In genomic region chr11:76436009-76436408, GRCm38 (mm10) we compare ENCODE assay signal across 9 mouse cellular contexts. TPM values are rescaled to one million over a fixed set of nuclear protein-coding genes. Genes with fewer than 3 reads are reported as not detected.
A peak's percentile ranks its signal among the peaks of the same experiment; 100 is the strongest.
DNase-seq lines count a peak whose midpoint lies in the region; ATAC-seq and TF ChIP-seq lines count a peak whose summit lies in the region.
"Had no signal": no experiment of that assay in that cellular context is flagged by ENCODE, and none has a peak within 500 bp of the region (broad histone marks: within the 10 kb centered on the region; RNA-seq: fewer than 3 reads in every experiment).

No protein-coding gene starts in this region.

- 73% methylated on average over 5 of the region's 5 CpGs for WGBS in lung, embryonic 16.5 days
- 80% methylated on average over 5 of the region's 5 CpGs for WGBS in small intestine, adult 2 months

- H3K27me3 ChIP-seq in lung, embryonic 16.5 days (ENCODE audit: control insufficient read depth, insufficient read depth, low read depth, low read length), result no peaks in the 10 kb centered on the region
- H3K27me3 ChIP-seq in small intestine, adult 2 months (ENCODE audit: control insufficient read depth, insufficient read depth, low read length), result no peaks in the 10 kb centered on the region

- no peak for TF ChIP-seq POLR2A in small intestine, adult 2 months (IDR thresholded peaks at IDR 0.05; ENCODE audit: low read depth, low read length)

- H3K27ac ChIP-seq in lung, embryonic 16.5 days (ENCODE audit: low read length), result no peak overlapping the region; the same call in 1 of the 2 replicates
- H3K27ac ChIP-seq in small intestine, adult 2 months (ENCODE audit: insufficient read depth, low read depth, low read length), result peak overlapping the region; percentile 64; the same call in 1 of the 2 replicates
- H3K27ac ChIP-seq: macrophage had no signal

- peak; percentile 60 to 62 for DNase-seq in cerebellum, postnatal 14 days
- DNase-seq in cerebellum, adult 18-20 months, result no peak
- DNase-seq in lung, adult 18-20 months, result no peak
- DNase-seq in heart, postnatal 36 days, result peak; percentile 52 to 55
- no peak for DNase-seq in B cell, adult 2 months

- H3K4me1 ChIP-seq in lung, embryonic 16.5 days (replicated peaks; ENCODE audit: control insufficient read depth, insufficient read depth, low read length), result peaks cover 16% of the 10 kb centered on the region
- H3K4me1 ChIP-seq in small intestine, adult 2 months (ENCODE audit: control insufficient read depth, insufficient read depth, insufficient read length, low read length), result no peaks in the 10 kb centered on the region

- H3K36me3 ChIP-seq in lung, embryonic 16.5 days (ENCODE audit: control insufficient read depth, insufficient read depth, low read length), result no peaks in the 10 kb centered on the region; the same call in 1 of the 2 replicates
- peaks cover 64% of the 10 kb centered on the region for H3K36me3 ChIP-seq in small intestine, adult 2 months (ENCODE audit: control insufficient read depth, insufficient read depth, low read length)

- no peak overlapping the region for H3K9ac ChIP-seq in lung, embryonic 16.5 days (ENCODE audit: low read length)

- no peak for ATAC-seq in lung, embryonic 16.5 days (ENCODE audit: low read depth)
- no peak for ATAC-seq in monocyte, adult 5-6 weeks (replicated peaks; ENCODE audit: insufficient number of reproducible peaks, low FRiP score, low TSS enrichment, poor library complexity, severe bottlenecking)

- no peaks in the 10 kb centered on the region for H3K9me3 ChIP-seq in lung, embryonic 16.5 days (ENCODE audit: control insufficient read depth, low read length)

- TF ChIP-seq CTCF in small intestine, adult 2 months (IDR thresholded peaks at IDR 0.05; ENCODE audit: extremely low read depth, insufficient read length, insufficient replicate concordance, low read depth, low read length), result no peak

- H3K4me3 ChIP-seq in lung, embryonic 16.5 days (ENCODE audit: low read length), result peak overlapping the region; percentile 49
- H3K4me3 ChIP-seq in small intestine, adult 2 months (ENCODE audit: low read depth, low read length), result peak overlapping the region; percentile 63

- intact Hi-C loops in heart, postnatal 36 days (cut with DNase I), result no loop called here

- peak overlapping the region; percentile 10; the same call in 1 of the 2 replicates for H3K4me2 ChIP-seq in lung, embryonic 16.5 days (ENCODE audit: low read depth, low read length)

RNA-seq across cellular contexts. Expression of gene Timm22, which starts 29.3 kb away (rescaled TPM):
- polyA plus RNA-seq in lung, embryonic 16.5 days (2015; fragmentation: Nextera tagmentation; extraction: Ambion mirVana), result 97.3 and 98.8 TPM in 2 replicates
- total RNA-seq in heart, postnatal 36 days (2021), result 10 to 100 TPM; 42.4 to 55.2 TPM
- 8.9 and 10.3 TPM in 2 replicates for polyA plus RNA-seq in small intestine, adult 2 months (2012; rRNA removed)
- 6.4 to 10.2 TPM (median 8.2 TPM) in 3 replicates for total RNA-seq in monocyte, adult 5-6 weeks (2017)

RNA-seq across cellular contexts. Expression of gene Nxn, which starts 37.1 kb away (rescaled TPM):
- 18.7 and 19.4 TPM in 2 replicates for polyA plus RNA-seq in lung, embryonic 16.5 days (2015; fragmentation: Nextera tagmentation; extraction: Ambion mirVana)
- total RNA-seq in heart, postnatal 36 days (2021), result 10 to 100 TPM; 12.3 to 15.7 TPM
- 5.4 and 7.4 TPM in 2 replicates for polyA plus RNA-seq in small intestine, adult 2 months (2012; rRNA removed)
- total RNA-seq in monocyte, adult 5-6 weeks (2017), result 1.9 to 5.8 TPM (median 2.8 TPM) in 3 replicates

Comparison
In these comparisons a context has a peak if more than half of its experiments do, and no peak if none do; other contexts are left out.
1. DNase-seq: peak in cerebellum, postnatal 14 days (2 of 2) and heart, postnatal 36 days (2 of 2); none in cerebellum, adult 18-20 months (0 of 2), lung, adult 18-20 months (0 of 2) and B cell, adult 2 months (0 of 2).